Mouse (Mus musculus) MEL (cell line): ENCODE results near the gene Btbd8. TPM values are rescaled to one million over a fixed set of nuclear protein-coding genes. Genes with fewer than 3 reads are reported as not detected.

ENCODE experiments used
- DNase-seq: peaks from one replicate; pipeline ENCODE4 v3.0.0; 2011; ENCODE audit warnings: low read depth, low spot score
- H3K27ac ChIP-seq: 2 replicates; pipeline ENCODE4 v1.5.1; 2012; ENCODE audit warnings: low read depth, mild to moderate bottlenecking, control low read depth, low read length, moderate library complexity; ENCODE audit not compliant: control insufficient read depth
- H3K27me3 ChIP-seq, 2 experiments: fragments of 150-350 bp in 1 of 2; sonication (generic) in 1 of 2; 2 replicates each; pipeline ENCODE4 v1.6.1; 2012; ENCODE audit warnings: low read length in 2 of 2, mild to moderate bottlenecking in 2 of 2, improper control_type of control experiment in 1 of 2, moderate library complexity in 1 of 2; ENCODE audit not compliant: insufficient read depth in 2 of 2, control insufficient read depth in 1 of 2
- H3K36me3 ChIP-seq, 2 experiments: 2 replicates each; pipeline ENCODE4 v1.6.1; 2012 to 2014; ENCODE audit warnings: low read length in 2 of 2, improper control_type of control experiment in 1 of 2, inconsistent platforms in 1 of 2, mild to moderate bottlenecking in 1 of 2; ENCODE audit not compliant: insufficient read depth in 2 of 2, control insufficient read depth in 1 of 2
- H3K4me1 ChIP-seq, 2 experiments: fragments of 150-350 bp in 1 of 2; sonication (generic) in 1 of 2; 2 replicates each; pipeline ENCODE4 v1.6.1; 2012; ENCODE audit warnings: low read length in 2 of 2, improper control_type of control experiment in 1 of 2, mild to moderate bottlenecking in 1 of 2; ENCODE audit not compliant: insufficient read depth in 2 of 2, control insufficient read depth in 1 of 2
- H3K4me3 ChIP-seq, 2 experiments: fragments of 150-350 bp in 1 of 2; sonication (generic) in 1 of 2; 2 replicates each; pipeline ENCODE4 v1.5.1; 2012; ENCODE audit warnings: low read depth in 2 of 2, low read length in 2 of 2, mild to moderate bottlenecking in 2 of 2, moderate library complexity in 2 of 2, control low read depth in 1 of 2, improper control_type of control experiment in 1 of 2; ENCODE audit not compliant: control insufficient read depth in 1 of 2, insufficient read depth in 1 of 2
- H3K79me2 ChIP-seq: 2 replicates; pipeline ENCODE4 v1.6.1; 2012; ENCODE audit warnings: mild to moderate bottlenecking, low read length, moderate library complexity; ENCODE audit not compliant: control insufficient read depth, poor library complexity, insufficient read depth
- H3K9ac ChIP-seq: 2 replicates; pipeline ENCODE4 v1.6.1; 2012; ENCODE audit warnings: low read depth, mild to moderate bottlenecking, control low read depth, low read length, moderate library complexity; ENCODE audit not compliant: control insufficient read depth, poor library complexity, severe bottlenecking
- H3K9me3 ChIP-seq: fragments of 150-350 bp; sonication (generic); replicated peaks from 2 replicates; pipeline ENCODE4 v1.6.1; 2012; ENCODE audit warnings: mild to moderate bottlenecking, low read length, improper control_type of control experiment, moderate library complexity; ENCODE audit not compliant: insufficient read depth
- BHLHE40 ChIP-seq: IDR thresholded peaks from 2 replicates; pipeline ENCODE4 v1.6.1; 2012; ENCODE audit warnings: low read depth, mild to moderate bottlenecking, inconsistent platforms, low read length, improper control_type of control experiment, borderline replicate concordance
- CHD1 ChIP-seq: IDR thresholded peaks from 2 replicates; pipeline ENCODE4 v1.6.1; 2012; ENCODE audit warnings: low read depth, mild to moderate bottlenecking, inconsistent platforms, low read length, improper control_type of control experiment
- CHD2 ChIP-seq: IDR thresholded peaks from 2 replicates; pipeline ENCODE4 v1.6.1; 2011; ENCODE audit warnings: low read length, improper control_type of control experiment
- CTCF ChIP-seq, 3 experiments: IDR thresholded peaks in 2 of 3; conservative IDR thresholded peaks in 1 of 3; 2 replicates each; pipeline ENCODE4 v1.5.1; 2011 to 2012; ENCODE audit warnings: low read length in 3 of 3, low read depth in 2 of 3, mild to moderate bottlenecking in 2 of 3, improper control_type of control experiment in 1 of 3, inconsistent platforms in 1 of 3, mixed read lengths in 1 of 3, moderate library complexity in 1 of 3; ENCODE audit not compliant: control insufficient read depth in 1 of 3, insufficient read depth in 1 of 3, poor library complexity in 1 of 3, severe bottlenecking in 1 of 3
- E2F4 ChIP-seq: IDR thresholded peaks from 2 replicates; pipeline ENCODE4 v1.6.1; 2011; ENCODE audit warnings: low read depth, low read length, improper control_type of control experiment, borderline replicate concordance
- ELF1 ChIP-seq: IDR thresholded peaks from 2 replicates; pipeline ENCODE4 v1.6.1; 2014; ENCODE audit warnings: low read depth, mild to moderate bottlenecking, inconsistent platforms, low read length, improper control_type of control experiment, moderate library complexity
- EP300 ChIP-seq, 2 experiments: IDR thresholded peaks; 2 replicates each; pipeline ENCODE4 v1.6.1; 2011; ENCODE audit warnings: improper control_type of control experiment in 2 of 2, low read length in 2 of 2, low read depth in 1 of 2, mild to moderate bottlenecking in 1 of 2
- GABPA ChIP-seq: IDR thresholded peaks from 2 replicates; pipeline ENCODE4 v1.6.1; 2012; ENCODE audit warnings: low read depth, mild to moderate bottlenecking, inconsistent platforms, low read length, improper control_type of control experiment, moderate library complexity
- GATA1 ChIP-seq: IDR thresholded peaks from 2 replicates; pipeline ENCODE4 v1.6.1; 2011; ENCODE audit warnings: low read depth, low read length, improper control_type of control experiment
- HCFC1 ChIP-seq: IDR thresholded peaks from 2 replicates; pipeline ENCODE4 v1.6.1; 2012; ENCODE audit warnings: low read depth, mild to moderate bottlenecking, inconsistent platforms, low read length, improper control_type of control experiment, moderate library complexity
- KAT2A ChIP-seq: conservative IDR thresholded peaks from 2 replicates; pipeline ENCODE4 v1.6.1; 2012; ENCODE audit warnings: low read depth, low read length, improper control_type of control experiment, inconsistent platforms
- MAFK ChIP-seq: IDR thresholded peaks from 2 replicates; pipeline ENCODE4 v1.6.1; 2011; ENCODE audit warnings: low read depth, mild to moderate bottlenecking, low read length, improper control_type of control experiment, borderline replicate concordance
- MAX ChIP-seq: IDR thresholded peaks from 2 replicates; pipeline ENCODE4 v1.6.1; 2011; ENCODE audit warnings: low read length, improper control_type of control experiment
- MAZ ChIP-seq: IDR thresholded peaks from 2 replicates; pipeline ENCODE4 v1.6.1; 2012; ENCODE audit warnings: low read depth, mild to moderate bottlenecking, inconsistent platforms, low read length, improper control_type of control experiment
- MEF2A ChIP-seq: IDR thresholded peaks from 2 replicates; pipeline ENCODE4 v1.6.1; 2014; ENCODE audit warnings: low read depth, mild to moderate bottlenecking, inconsistent platforms, low read length, improper control_type of control experiment; ENCODE audit not compliant: poor library complexity, insufficient replicate concordance, severe bottlenecking; ENCODE audit errors: extremely low read depth
- MXI1 ChIP-seq: IDR thresholded peaks from 2 replicates; pipeline ENCODE4 v1.6.1; 2011; ENCODE audit warnings: mild to moderate bottlenecking, low read depth, low read length, improper control_type of control experiment
- MYB ChIP-seq: IDR thresholded peaks from 2 replicates; pipeline ENCODE4 v1.6.1; 2011; ENCODE audit warnings: mild to moderate bottlenecking, low read depth, low read length, improper control_type of control experiment
- MYC ChIP-seq: IDR thresholded peaks from 2 replicates; pipeline ENCODE4 v1.6.1; 2011; ENCODE audit warnings: low read depth, mild to moderate bottlenecking, low read length, improper control_type of control experiment, moderate library complexity
- POLR2A ChIP-seq, 2 experiments: IDR thresholded peaks; 2 replicates each; pipeline ENCODE4 v1.6.1; 2011 to 2012; ENCODE audit warnings: low read length in 2 of 2, mild to moderate bottlenecking in 2 of 2, control low read depth in 1 of 2, improper control_type of control experiment in 1 of 2, low read depth in 1 of 2, moderate library complexity in 1 of 2; ENCODE audit not compliant: control insufficient read depth in 1 of 2, insufficient read depth in 1 of 2, poor library complexity in 1 of 2
- POLR2AphosphoS5 ChIP-seq: IDR thresholded peaks from 2 replicates; pipeline ENCODE4 v1.6.1; 2012; ENCODE audit warnings: low read depth, borderline replicate concordance, mild to moderate bottlenecking, inconsistent platforms, low read length, moderate library complexity, mixed read lengths
- RAD21 ChIP-seq: IDR thresholded peaks from 2 replicates; pipeline ENCODE4 v1.6.1; 2011; ENCODE audit warnings: mild to moderate bottlenecking, low read depth, low read length, improper control_type of control experiment
- RCOR1 ChIP-seq: IDR thresholded peaks from 2 replicates; pipeline ENCODE4 v1.6.1; 2012; ENCODE audit warnings: low read depth, mild to moderate bottlenecking, inconsistent platforms, low read length, improper control_type of control experiment
- SIN3A ChIP-seq: IDR thresholded peaks from 2 replicates; pipeline ENCODE4 v1.6.1; 2012; ENCODE audit warnings: low read length, improper control_type of control experiment, inconsistent platforms
- SMC3 ChIP-seq: IDR thresholded peaks from 2 replicates; pipeline ENCODE4 v1.6.1; 2011; ENCODE audit warnings: low read depth, low read length, improper control_type of control experiment
- TAL1 ChIP-seq: IDR thresholded peaks from 2 replicates; pipeline ENCODE4 v1.6.1; 2012; ENCODE audit warnings: mild to moderate bottlenecking, inconsistent platforms, low read length, moderate library complexity, mixed read lengths
- TBP ChIP-seq: IDR thresholded peaks from 2 replicates; pipeline ENCODE4 v1.8.0; 2011; ENCODE audit warnings: low read depth, low read length, improper control_type of control experiment
- TCF12 ChIP-seq: IDR thresholded peaks from 2 replicates; pipeline ENCODE4 v1.6.1; 2014; ENCODE audit warnings: low read depth, mild to moderate bottlenecking, inconsistent platforms, low read length, improper control_type of control experiment, moderate library complexity
- USF1 ChIP-seq: IDR thresholded peaks from 2 replicates; pipeline ENCODE4 v1.6.1; 2014; ENCODE audit warnings: low read depth, mild to moderate bottlenecking, inconsistent platforms, low read length, improper control_type of control experiment, moderate library complexity
- USF2 ChIP-seq, 2 experiments: IDR thresholded peaks; 2 replicates each; pipeline ENCODE4 v1.6.1; 2011 to 2012; ENCODE audit warnings: improper control_type of control experiment in 2 of 2, low read length in 2 of 2, borderline replicate concordance in 1 of 2, inconsistent platforms in 1 of 2, low read depth in 1 of 2, mild to moderate bottlenecking in 1 of 2; ENCODE audit not compliant: insufficient read depth in 1 of 2
- ZC3H11A ChIP-seq: IDR thresholded peaks from 2 replicates; pipeline ENCODE4 v1.6.1; 2012; ENCODE audit warnings: low read depth, mild to moderate bottlenecking, inconsistent platforms, low read length, improper control_type of control experiment
- ZKSCAN1 ChIP-seq: IDR thresholded peaks from 2 replicates; pipeline ENCODE4 v1.6.1; 2012; ENCODE audit warnings: low read depth, mild to moderate bottlenecking, inconsistent platforms, low read length, improper control_type of control experiment, moderate library complexity
- ZMIZ1 ChIP-seq: IDR thresholded peaks from 2 replicates; pipeline ENCODE4 v1.6.1; 2012; ENCODE audit warnings: low read depth, mild to moderate bottlenecking, inconsistent platforms, low read length, improper control_type of control experiment, moderate library complexity
- ZNF384 ChIP-seq: IDR thresholded peaks from 2 replicates; pipeline ENCODE4 v1.6.1; 2012; ENCODE audit warnings: low read depth, mild to moderate bottlenecking, inconsistent platforms, low read length, improper control_type of control experiment
- polyA plus RNA-seq, 2 experiments: library from polyadenylated mRNA; stranded (reverse) in 1 of 2; unstranded in 1 of 2; fragments of >175 nt in 1 of 2; fragments of >200 nt in 1 of 2; gene quantifications; 2 replicates each; pipeline versions ENCODE4 v1.2.1 to v1.2.4; 2012; ENCODE audit warnings: low replicate concordance in 2 of 2, low read depth in 1 of 2; ENCODE audit not compliant: insufficient read length in 2 of 2, insufficient read depth in 1 of 2, missing spikeins in 1 of 2
- total RNA-seq: library from RNA; depleted of rRNA; stranded (reverse); fragments of 300-350 nt; gene quantifications from 2 replicates; pipeline ENCODE4 v1.2.3, GENCODE M21; 2012

The Btbd8 gene
- total and polyA plus RNA-seq, 3 experiments: 1.6 to 2.4 TPM; not detected in 1

DNA sequence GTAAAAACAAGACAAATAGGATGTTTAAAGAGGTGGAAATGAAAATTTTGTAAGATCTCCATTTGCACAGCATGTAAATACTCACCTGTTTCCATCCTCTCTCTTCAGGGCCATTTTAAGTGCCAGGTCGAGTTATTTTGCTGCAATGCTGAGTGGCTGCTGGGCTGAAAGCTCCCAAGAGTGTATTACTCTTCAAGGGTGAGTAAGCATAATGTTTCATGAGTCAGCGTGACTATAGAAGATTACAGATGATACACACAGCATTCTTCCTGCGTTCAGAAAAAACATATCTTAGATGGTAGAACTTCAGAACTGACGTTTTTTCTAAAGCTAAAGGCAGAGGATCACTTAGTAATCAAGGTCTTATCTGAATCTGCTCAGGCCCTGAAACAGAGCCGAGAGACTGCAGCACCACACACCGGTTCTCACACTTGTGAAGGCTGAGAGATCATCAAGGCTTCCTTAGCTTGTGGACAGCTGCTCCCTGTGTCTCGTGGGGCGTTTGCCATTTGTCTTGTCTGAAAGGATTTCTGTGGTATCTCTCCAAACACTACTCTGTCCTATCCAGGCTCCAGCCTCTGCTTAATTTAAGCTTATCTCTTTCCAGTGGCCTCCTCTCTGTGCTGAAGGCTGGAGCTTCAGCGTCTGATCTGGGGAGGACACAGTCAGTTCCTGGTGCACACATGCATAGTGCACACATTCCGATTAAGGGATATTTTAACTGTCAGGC lies 33.0 kb downstream of the Btbd8 start (continued):
- TF ChIP-seq BHLHE40 (0 out of 2 replicates have a peak, but pooled peaks have one; percentile 32), GATA1 (peak; percentile 73), ZNF384 (peak; percentile 68), USF1 (no peak), RAD21 (no peak), MEF2A (no peak), ZMIZ1 (no peak), ZKSCAN1 (no peak)

DNA sequence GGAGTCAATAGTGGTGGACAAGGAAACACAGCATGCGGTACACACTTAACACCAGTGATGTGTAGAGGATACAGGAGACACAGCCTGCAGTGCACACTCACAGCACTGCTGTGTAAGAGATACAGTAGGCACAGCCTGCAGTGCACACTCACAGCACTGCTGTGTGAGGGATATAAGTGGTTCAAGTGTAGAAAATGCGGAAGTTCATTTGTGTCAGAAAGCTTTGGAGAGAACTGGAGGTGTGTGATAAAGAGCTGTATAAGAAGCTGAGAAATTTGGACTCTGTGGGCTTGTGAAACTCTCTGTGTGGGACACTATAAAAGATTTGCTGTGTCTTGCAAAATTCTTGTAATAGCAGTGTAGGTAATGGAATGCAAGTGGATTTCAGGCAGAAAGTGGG lies 42.4 kb downstream of the Btbd8 start:
- H3K9ac ChIP-seq: no peak overlapping the region
- H3K79me2 ChIP-seq: no peaks in the 10 kb centered on the region
- H3K4me1 ChIP-seq: peaks cover 2 to 6% of the 10 kb centered on the region in 2 experiments
- no peaks in the 10 kb centered on the region for H3K9me3 ChIP-seq
- DNase-seq: peak; percentile 89
- H3K27ac ChIP-seq: peak overlapping the region; percentile 16; the same call in 1 of the 2 replicates
- peaks cover 0 to 18% of the 10 kb centered on the region in 2 experiments; a peak in 2 of 4 replicates for H3K36me3 ChIP-seq
- H3K4me3 ChIP-seq: no peak overlapping the region
- no peaks in the 10 kb centered on the region for H3K27me3 ChIP-seq
- TF ChIP-seq RCOR1 (peak; percentile 69; the same call in 1 of the 2 replicates), ZC3H11A (no peak), CTCF (IDR thresholded peaks at IDR 0.05 in 2 of 3, conservative IDR thresholded peaks at IDR 0.05 in 1 of 3; ENCODE audit: control insufficient read depth in 1 of 3, insufficient read depth in 1 of 3, low read depth in 2 of 3, low read length in 3 of 3, poor library complexity in 1 of 3, severe bottlenecking in 1 of 3) (no peak), MYB (no peak), RAD21 (no peak), ZMIZ1 (no peak), SIN3A (peak; percentile 38; the same call in 1 of the 2 replicates), POLR2AphosphoS5 (no peak), ZKSCAN1 (no peak), TBP (peak; percentile 49; the same call in 1 of the 2 replicates), MAZ (no peak), E2F4 (no peak), USF2 (IDR thresholded peaks at IDR 0.05; ENCODE audit: borderline replicate concordance in 1 of 2, insufficient read depth in 1 of 2, low read depth in 1 of 2, low read length in 2 of 2) (no peak), CHD1 (no peak), BHLHE40 (peak; percentile 61), MAX (no peak), GABPA (no peak), ELF1 (peak; percentile 61; the same call in 1 of the 2 replicates), MAFK (no peak), MXI1 (no peak), MEF2A (no peak), SMC3 (no peak; the same call in 1 of the 2 replicates), TAL1 (peak; percentile 64), POLR2A (IDR thresholded peaks at IDR 0.05; ENCODE audit: control insufficient read depth in 1 of 2, insufficient read depth in 1 of 2, low read depth in 1 of 2, low read length in 2 of 2, poor library complexity in 1 of 2) (no peak), MYC (no peak), CHD2 (no peak), TCF12 (peak; percentile 80), ZNF384 (no peak), EP300 (IDR thresholded peaks at IDR 0.05; ENCODE audit: low read depth in 1 of 2, low read length in 2 of 2) (peak; percentile 72 to 93), KAT2A (no peak), HCFC1 (no peak)
